Mouse (Mus musculus) liver, adult (tissue): Measurements from ENCODE around the gene Ccdc6.

Source experiments
- GATA4 ChIP-seq: IDR thresholded peaks from 2 replicates; pipeline ENCODE4 v1.6.1; 2014; ENCODE audit warnings: mild to moderate bottlenecking, low read length; ENCODE audit not compliant: insufficient replicate concordance

Ccdc6 gene

DNA sequence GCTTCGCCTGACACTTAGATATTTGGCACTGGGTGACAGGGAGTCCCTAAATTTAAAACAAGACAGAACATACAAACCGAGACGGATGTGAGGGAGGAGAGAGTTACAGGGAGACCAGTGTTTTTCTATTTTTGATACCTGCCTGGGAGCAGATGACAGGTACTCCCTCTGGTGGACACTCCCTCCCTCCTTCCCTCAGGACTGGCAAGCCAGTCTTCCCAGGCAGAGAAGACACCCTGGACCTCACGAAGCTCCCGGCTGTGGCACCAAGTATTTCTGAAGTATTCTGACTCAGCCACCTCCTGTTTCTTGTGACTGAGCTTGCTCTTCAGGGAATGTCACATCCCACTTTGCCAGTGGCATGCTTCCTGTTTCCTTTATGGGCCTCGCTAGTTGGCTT is 69.0 kb downstream of the Ccdc6 start:
- TF ChIP-seq GATA4: no peak

DNA sequence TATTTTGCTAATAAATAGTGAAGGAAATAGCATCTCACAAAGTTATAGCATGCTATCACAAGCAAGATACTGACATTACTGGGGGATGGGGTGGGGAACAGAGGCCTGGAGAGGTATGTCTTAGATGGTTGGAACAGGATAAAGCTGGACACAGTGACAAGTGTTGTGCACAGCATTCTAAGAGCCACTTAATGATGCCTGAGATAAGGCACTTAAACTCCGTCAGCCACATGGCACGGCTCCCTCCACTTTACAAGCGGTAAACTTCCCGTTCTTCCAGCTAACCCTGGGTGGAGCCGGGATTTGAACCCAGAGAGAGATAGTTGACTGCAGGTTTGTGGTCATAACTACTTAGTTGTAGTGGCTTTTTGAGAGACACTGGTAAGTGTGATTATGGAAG is 69.5 kb downstream of the Ccdc6 start:
- TF ChIP-seq GATA4: no peak

DNA sequence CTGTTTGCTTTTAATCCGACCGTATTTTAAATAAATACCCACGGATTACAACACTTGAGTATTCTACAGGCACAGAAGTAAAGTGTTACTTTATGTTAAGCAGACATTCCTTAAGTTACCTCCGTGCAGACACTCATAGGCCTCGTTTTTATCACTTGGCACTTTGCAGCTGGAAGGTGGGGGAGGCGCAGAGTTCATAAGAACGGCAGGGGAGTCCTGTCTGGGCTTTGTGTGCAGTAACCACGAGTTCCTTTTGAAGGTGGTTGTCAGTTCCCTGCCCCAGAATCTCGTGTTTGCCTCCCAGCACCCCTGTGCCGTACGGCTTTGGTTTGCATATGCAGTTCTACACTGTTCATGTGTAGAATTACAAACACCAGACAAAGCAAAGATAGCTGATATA is 70.7 kb downstream of the Ccdc6 start:
- no peak for TF ChIP-seq GATA4

DNA sequence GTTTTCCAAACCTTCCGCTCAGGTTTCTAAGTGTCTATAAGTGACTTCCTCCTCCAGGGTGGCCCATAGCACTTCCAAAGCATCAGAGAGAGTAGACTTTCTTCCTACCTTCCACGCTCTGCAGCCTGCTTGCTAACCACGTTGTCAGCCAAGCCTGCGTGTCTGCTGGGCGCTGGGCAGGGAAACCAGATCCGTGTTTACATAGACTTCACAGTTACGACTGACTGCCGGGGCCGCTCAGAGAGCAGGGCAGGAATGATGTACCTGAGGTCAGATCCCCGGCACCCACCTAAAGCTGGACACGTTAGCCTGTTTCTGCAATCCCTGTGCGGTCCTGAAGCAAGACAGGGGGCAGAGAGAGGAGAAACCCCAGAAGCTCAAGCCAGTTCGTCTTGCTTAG is 71.5 kb downstream of the Ccdc6 start:
- no peak for TF ChIP-seq GATA4

DNA sequence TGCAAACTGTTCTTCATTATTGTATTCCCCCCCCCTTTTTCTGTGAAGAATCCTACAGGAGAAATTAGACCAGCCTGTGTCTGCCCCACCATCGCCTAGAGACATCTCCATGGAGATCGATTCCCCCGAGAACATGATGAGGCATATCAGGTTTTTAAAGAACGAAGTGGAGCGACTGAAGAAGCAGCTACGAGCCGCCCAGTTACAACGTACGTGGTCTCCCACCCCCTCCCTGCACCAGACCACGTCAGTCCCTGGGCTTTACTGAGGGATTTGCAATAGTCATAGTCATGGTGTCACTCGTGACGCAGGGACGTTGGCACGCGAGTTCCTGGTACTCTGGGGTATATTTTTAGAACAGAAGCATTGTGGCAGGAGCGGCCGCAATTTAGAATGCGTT is 72.1 kb downstream of the Ccdc6 start:
- no peak for TF ChIP-seq GATA4

DNA sequence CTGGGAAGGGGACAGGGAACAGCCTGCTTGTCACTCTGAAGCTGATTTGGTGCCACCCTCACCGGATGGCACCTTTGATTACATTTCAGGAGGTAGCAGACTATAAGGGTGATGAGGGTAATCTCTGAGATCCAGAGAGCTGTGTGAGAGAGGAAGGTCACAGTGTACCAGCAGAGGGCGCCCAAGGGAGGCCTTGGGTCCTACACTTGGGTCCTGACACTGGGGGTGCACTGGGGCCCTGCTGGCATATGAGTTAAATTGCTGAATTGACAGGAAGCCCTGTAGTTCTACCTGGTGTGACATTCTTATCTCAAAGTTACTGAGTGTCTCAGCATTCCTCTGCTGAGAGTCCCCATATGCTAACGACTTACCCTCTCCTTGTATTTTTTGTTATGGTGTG is 76.4 kb downstream of the Ccdc6 start:
- TF ChIP-seq GATA4: no peak

DNA sequence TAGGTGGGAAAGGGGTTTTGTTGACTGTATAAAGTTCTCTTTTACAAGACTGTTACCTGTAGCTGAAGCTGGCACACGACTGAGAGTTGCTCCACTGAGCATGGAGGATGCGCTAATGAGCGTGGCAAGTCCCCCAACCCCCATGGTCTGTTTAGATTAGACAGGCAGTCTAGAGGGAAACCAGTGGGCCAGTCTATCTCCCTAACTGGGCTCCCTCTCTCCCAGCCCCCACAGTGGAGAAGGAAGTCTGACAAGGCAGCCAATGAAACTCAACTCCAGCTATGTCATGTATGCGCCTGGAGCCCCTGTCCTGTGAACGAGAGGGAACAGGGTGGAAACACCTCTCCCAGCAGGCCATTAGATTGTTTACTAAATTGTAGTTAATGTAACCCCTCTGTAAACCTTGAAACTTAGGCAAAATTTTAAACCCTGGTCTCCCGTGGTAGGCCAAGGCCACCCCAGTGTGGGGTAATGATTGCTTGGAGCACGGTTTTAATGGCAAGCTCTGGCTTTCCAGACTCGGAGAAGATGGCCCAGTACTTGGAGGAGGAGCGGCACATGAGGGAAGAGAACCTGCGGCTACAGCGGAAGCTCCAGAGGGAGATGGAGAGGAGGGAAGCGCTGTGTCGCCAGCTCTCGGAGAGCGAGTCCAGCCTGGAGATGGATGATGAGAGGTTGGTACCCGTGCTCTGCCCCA is 77.7 kb downstream of the Ccdc6 start:
- no peak for TF ChIP-seq GATA4

DNA sequence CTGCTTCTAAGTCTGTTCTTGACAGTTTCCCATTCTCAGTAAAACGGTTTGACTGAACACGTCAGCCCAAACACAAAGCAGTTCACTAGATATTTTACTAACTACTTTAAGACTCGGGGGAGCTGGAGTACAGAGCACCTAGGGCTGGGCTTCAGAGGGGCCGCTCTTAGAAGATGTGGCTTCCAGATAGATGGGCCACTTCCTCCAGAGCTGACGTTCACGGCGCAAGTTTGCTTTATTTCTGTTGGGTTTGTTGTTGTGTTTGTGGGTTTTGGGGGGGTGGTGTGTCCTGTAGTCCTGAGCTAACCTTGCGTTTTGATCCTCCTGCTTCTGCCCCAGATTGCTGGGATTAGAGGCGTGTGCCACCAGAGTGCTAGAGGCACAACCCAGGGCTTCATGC is 83.8 kb downstream of the Ccdc6 start:
- no peak for TF ChIP-seq GATA4

DNA sequence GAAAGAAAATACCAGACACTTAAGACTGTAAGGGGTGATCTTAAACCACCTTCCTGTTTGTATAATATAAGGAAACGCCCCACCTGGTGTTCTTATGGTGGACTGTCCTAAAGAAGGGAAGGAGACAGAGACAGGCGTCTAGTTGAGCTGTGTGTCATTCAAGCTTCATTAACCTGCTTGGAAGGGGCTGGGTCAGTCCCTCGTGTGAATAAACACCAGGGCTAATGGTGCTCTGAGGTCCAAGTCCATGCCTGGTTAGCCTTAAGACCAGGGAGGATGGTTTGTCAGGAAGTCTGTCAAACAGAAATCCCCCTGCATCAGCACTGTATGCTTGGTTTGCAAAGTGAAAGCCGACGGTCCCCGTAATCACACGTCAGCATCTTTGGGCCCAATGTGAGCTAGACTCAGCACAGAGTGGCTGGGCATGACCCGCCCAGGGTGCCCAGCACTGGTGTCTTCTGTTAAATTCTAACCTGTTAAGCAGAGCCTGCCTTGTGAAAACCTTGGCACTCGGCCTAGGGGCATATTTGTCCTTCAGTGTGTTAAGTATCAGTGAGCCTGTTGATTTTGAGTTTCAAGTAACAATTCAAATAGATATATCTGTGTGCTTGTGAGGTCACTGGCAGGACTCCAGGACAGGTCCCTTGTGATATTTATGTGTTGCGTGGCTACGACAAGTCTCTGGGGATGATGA is 84.5 kb downstream of the Ccdc6 start:
- no peak for TF ChIP-seq GATA4

DNA sequence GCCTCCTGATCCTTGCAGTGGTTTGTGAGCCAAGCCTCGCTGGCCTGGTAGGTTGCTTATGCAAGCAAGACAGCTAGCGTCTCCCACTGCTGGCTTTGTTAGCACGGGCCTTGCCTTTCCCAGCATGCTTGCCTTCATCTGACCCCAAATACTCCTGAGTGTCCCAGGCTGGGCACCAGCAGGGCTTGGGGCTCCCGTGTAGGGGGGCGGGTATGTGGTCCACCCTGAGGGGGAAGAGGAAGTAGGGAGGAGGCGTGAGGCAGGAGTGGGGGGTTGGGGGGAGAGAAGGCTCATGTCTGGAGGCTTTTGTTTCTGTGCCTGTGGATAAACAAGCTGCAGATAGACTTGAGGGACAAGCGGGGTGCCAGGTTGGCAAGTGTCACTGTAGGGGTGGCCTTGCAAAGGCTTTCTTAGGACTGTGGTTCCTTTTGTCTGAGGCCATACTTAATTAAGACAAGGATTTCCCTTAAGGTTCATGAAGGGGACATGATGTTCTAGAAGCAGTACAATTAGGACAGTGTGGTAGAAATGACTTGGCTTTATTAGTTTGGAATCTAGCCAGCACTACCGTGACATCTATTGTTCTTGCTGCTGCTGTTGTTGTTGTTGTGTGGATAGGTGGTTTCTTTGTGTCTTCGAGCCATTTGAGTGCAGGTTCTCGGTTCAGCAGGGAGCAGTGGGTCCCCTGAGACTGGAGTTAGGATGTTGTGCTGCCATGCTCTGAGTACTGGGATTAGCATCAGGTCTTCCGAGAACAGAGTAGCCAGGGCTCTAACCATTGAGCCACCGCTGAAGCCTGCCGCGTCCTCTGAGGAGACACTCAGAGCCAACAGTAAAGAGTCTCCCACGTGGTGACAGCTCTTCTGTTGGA is 86.5 kb downstream of the Ccdc6 start:
- no peak for TF ChIP-seq GATA4

DNA sequence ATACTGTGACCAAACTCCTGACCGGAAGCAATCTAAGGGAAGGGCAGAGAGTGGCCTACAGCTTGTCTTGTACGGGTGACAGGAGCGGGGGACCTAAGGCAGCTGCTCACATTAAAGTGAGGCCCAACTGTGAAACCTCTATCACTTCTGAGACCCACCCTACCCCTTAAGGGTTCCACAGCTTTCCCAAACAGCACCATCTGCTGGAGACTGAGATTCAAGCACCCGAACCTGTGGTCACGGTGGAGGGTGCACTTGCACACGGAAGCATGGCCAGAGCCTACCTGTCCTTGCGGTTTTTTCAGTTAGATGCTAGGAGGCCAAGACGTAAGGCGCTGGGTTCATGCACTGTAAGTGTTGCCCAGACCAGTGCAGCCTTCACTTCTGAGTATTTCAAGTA is 89.2 kb downstream of the Ccdc6 start:
- TF ChIP-seq GATA4: no peak

DNA sequence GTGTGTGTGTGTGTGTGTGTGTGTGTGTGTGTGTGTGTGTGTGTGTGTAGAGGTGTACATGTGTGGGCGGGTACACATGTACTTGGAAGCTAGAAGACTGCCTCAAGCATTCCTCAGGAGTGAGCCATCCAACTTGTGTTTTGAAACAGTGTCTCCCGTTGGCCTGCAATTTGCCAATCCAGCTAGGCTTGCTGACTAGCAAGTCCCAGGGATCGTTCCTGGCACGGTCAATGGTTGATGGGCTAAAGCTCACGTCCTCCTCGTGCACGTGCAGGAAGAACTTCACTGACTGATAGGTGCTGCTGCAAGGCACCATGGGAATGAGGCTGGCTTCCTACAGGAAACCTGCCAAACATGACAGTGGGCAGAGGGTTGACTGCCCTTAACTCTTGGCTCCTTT is 89.7 kb downstream of the Ccdc6 start:
- TF ChIP-seq GATA4: no peak

DNA sequence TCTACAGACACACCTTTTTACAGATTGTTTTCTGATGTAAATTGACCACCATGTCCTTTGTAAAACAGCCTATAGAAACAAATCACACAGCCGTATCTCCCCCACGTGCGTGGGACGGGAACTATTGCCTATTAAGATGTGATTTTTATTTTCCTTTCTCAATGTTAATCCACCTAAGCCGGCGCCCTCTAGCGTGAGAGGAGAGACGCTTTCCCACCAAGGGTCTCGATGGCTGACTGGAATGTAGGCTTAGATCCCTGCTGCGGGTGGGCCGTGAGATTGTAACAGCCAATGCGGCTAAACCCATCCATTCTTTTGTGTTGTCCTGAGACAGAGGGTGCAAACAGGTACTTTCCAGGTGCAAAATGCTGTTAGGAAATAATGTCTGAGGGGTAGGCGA is 92.9 kb downstream of the Ccdc6 start:
- TF ChIP-seq GATA4: no peak

DNA sequence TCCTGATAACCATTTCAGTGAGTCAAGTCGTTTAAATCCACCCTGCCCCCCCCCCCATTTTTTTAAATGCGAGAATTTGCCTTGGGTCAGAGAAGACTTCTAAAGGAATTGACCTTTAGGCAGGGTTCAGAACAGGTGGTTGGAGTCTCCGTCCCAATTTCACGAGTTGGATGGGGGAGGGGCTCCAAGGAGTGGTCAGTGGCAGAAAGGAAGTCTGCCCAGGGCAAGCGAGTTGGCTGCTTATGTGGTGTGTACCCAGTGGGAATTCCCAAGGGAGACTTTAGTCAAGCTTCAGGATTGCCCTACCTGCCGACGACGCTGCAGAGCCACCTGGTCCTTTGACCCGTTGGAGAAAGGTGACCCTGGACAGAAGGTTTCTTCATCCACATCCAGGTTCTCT is 97.4 kb downstream of the Ccdc6 start:
- no peak for TF ChIP-seq GATA4

DNA sequence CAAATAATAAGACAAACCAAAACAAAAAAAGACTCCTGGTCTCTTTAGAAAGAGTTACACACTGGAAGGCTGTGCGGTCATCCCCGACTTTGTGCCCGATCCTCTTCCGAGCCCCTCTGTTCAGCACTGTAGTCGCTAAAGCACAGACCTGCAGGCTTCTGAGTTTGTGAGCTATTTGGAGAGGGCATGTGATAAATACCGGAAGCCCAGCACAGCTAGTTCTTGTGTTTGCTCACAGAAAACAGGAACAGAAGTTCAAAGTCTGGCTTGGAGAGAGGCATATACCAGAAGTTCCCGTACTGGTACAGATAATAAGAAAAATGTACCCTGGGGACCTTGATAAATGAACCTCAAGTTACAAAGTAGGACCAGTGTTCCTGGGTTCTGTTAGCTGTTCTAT is 98.4 kb downstream of the Ccdc6 start:
- TF ChIP-seq GATA4: no peak

DNA sequence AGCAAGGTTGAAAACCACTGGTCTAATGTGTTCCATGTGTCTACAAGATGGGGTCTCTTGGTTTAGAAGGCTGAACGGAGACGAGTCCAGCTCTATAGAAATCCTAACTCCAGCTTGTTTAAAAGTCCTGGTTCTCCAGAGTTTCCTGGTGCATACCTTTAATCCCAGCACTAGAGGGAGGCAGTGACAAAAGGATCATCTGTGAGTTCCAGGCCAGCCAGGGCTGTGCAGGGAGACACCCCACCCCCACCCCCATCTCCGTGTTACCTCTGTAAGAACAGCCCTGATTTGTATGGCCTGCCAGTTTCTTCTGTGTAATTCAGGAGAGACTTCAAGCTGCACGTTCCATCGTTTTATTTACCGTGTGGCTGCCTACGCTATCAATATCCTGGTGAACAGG is 98.9 kb downstream of the Ccdc6 start:
- TF ChIP-seq GATA4: no peak
